Mouse (Mus musculus): ENCODE measurements around the gene Arvcf.

Gene Arvcf

DNA sequence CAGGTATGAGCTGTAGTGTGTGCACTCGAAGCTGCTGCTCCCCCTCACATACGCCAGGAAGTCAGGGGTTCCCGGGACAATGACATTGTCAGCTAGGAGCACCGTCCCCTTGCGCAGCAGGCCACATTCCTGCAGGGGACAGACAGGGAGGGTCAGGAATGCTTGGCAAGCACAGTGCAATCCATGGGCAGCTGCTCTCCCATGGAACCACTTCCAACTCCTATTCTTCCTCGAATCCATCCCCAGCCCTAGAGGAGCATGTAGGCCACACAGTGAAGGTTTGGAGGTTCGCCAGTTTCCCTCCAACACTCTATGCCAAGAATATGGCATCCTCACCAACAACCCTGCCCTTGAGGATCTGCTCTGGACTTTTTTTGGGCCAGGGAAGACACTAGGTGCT, 59.9 kb downstream of the Arvcf start:
- no peak for DNase-seq (ENCODE audit: low read depth, low spot score)

DNA sequence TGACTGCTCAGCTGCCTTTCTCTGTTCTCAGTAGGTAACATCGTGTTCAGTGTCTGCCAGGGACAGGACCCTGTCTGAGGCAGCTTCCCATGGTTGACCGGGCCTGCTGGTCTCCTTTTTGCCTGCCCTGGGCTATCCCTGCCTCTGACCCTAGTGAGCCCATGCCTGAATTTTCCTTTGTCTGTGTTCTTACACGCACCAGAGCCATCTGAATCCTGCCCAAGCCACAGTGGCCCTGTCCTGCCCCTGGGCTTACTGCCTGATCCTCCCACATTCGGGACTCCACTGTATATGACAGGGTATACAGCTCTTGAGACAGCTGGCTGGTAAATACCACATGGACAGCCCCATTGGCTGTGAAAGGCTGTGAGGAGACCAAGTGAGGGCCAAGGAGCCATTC, 61.8 kb downstream of the Arvcf start:
- DNase-seq (ENCODE audit: low read depth, low spot score) = no peak

DNA sequence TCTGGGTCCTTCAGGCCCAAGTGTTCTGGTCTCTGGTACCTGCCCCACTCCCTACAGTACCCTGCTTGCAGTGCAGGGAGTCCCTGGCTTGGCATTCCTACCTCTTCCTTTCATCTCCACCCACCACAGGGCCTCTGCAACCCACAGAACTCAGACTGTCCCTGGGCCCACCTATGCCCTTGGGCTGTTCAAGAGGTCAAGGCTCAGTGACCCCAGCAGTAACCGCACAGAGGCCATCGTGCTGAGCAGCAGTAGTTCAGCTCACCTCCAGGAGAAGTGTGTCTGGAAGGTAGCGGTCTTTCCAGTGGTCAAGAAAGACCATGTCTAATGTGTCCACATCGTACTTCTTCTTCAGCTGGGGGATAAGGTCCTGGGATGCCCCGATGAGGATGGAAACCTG, 62.4 kb downstream of the Arvcf start:
- no peak for DNase-seq (ENCODE audit: low read depth, low spot score)

DNA sequence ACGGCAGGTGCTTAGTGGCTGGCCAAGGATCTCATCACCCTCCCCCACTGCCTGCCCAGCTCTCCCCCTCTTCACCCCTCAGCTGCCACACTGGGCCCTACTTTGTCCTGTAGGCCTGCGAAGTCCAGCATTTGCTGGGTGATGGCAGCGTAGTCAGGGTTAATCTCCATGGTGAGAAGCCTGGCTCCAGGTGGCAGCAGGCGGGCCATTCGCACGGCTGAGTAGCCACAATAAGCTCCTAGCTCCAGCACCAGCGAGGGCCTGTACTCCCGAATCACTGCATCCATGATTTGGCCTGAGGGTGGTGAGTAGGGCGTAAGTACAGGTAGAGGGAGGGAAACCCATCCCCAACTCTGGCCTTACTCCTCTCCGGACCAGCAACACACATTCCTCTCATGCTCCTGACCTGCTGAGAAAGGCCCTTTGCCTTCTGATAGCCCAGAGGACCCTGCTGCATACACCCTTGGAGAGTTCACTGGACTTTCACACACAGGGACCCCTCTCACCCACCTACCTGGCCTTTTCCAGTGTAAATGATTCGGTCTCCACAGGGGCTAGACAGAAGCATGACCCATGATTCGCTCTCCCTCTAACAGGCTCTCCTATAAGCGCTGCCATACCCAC, 63.2 kb downstream of the Arvcf start:
- DNase-seq (ENCODE audit: low read depth, low spot score) = no peak

DNA sequence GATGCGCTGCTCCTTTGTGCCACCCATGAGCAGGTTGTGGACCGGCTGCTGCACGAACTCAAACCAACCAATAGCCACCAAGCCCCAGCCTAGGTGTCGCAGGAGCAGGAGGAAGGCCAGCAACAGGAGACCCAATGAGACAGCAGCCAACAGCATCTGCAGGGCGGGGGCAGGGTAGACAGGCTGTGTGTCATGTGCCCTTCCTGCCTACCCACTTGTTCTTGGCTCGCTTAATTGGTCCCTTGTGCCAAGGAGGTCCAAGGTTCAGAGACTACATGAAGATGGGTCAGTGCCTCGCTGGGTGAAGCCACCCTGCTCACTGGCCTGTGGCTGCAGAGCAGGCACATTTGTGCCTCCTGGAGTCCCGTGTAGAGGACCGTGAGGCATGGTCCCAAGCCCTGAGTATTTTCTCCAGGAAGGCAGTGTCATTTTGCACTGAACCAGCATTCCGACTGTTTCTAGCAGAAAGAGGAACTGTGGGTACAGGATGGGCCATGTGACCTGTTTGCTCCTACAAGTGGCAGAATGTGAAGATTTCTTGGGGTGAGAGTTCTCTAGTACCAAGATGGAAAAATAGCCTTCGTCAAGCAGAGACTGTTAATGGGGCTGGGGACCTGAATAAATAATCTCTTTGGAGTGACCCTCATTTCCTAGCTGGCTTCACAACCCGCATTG, 64.0 kb downstream of the Arvcf start:
- DNase-seq (ENCODE audit: low read depth, low spot score) = no peak

DNA sequence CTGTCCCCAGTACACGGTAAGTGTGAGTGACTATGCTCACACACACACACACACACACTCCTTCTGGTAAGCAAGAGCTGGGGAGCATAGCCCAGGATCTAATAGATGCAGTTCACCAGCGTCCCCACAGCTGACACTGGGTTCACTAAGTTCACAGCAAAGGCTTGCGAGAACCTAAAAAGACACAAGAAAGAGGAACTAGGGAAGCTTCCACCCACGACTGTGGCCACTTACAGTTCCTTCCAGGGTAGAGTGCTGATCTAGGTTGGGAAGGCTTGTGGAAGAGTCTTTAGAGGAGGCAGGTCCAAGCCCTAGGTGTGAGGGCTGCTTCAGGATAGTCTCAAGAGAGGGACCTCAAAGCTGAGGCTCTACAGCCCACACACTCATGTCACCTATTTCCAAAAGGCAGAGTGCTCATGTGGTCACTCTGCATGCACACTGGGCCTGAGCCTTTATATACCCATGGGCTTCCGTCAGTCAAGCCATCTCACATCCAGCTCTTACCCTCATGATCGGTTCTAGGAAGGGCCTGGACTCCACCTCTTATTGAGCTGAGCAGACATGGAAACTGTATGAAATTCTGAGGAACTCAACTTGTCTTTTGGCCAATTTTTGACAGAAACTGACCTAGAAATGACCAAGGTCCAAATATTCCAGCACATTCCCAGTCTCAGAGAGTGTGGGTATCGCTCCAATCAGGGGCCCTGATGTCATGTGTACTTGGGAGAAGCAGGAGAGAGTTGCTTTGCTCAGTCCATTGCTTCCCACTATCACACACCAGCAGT, 65.2 kb downstream of the Arvcf start:
- no peak for DNase-seq (ENCODE audit: low read depth, low spot score)

DNA sequence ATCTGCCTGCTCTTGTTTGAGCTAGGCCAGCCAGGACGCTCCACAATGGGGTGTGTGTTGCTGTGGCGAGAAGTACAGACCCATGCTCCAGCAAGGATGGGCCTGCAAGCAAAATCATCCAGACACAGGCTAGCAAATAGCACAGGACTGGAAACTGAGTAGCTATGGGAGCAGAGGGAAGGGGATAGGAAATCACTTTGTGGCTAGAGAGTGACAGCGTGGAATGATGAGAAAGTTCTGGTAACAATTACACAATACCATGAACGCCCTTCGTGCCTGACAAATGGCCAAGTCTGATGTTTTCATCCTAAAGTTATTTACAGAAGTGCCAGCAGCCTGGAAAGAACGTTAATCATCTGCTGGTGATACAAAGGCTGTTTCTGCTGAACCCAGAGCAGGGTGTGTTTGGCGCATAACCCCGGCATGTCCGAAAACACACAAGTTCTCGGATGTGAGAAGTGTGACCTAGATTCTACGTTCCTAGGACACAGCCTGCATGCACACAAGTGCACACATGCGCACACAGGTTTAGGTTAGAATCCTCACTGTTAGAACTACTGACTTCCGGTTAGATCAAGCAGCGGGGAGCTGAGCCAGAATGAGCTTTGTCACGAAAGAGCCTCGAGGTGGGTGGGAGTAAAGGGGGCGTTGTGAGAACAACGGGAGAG, 68.2 kb downstream of the Arvcf start:
- no peak for DNase-seq (ENCODE audit: low read depth, low spot score)

DNA sequence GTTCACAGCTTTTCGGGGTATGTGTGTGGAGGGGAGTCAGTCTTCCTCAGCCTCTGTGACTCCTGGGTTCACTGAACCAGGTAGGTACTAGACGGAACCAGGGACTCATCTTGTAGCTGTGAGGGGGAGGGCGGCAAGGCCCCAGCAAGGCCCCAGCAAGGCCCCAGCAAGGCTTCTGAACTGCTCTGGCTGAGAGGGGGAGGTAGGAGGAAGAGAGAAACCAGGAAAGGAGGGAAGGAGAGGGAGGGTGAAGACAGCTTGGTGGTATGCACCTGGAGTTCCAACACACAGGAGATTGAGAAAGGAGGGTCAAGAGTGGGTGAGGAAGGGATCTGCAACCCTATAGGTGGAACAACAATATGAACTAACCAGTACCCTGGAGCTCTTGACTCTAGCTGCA, 68.9 kb downstream of the Arvcf start:
- no peak for DNase-seq (ENCODE audit: low read depth, low spot score)

DNA sequence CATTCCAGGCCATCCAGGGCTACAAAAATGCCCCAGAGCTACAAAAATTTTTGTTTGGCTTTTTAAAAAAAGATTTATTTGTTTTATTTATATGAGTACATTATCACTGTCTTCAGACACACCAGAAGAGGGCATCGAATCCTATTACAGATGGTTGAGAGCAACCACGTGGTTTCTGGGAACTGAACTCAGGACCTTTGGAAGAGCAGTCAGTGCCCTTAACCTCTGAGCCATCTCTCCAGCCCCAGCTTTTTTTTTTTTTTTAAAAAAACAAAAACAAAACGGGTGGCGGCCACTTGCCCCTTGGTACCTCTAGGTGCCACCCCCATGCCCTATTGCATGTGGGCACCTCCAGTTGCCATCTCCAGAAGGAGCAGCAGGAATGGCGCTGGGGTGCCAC, 69.5 kb downstream of the Arvcf start:
- DNase-seq (ENCODE audit: low read depth, low spot score) = no peak

DNA sequence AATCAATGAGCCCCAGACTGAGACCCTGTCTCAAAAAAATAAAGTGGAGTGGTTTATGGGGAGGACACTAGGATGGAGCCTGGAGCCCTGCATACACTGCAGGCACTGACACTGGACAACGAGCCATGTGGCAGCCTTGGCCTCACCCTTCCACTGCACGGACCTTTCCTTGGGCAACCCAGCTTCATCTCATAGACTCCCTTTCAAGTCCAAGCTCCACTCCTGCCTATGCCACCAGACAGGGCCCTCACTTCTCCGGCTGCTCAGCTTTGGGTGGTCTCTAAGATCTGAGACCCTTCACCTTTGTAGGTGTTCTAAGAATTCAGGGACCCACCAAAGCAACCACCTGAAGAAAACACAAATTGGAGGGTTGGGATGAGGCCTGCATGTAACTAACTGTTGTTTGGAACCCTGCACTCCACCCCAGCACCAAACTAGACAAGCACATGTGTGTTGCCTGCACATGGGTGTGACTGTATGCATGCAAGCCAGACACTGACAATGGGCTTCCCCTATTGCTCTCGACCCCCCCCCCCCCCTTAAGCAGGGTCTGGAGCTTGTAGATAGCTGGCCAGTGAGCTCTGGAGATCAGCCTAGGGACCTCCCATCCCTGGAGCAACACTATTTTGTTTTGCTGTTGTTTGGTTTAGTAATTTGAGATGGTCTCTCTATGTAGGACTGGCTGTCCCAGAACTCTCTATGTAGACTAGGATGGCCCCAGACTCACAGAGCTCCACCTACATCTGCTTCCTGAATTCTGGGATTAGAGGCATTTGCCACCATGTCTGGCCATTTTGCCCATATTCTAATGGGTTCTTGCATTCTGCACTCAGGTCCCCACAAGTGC, 71.0 kb downstream of the Arvcf start:
- no peak for DNase-seq (ENCODE audit: low read depth, low spot score)

DNA sequence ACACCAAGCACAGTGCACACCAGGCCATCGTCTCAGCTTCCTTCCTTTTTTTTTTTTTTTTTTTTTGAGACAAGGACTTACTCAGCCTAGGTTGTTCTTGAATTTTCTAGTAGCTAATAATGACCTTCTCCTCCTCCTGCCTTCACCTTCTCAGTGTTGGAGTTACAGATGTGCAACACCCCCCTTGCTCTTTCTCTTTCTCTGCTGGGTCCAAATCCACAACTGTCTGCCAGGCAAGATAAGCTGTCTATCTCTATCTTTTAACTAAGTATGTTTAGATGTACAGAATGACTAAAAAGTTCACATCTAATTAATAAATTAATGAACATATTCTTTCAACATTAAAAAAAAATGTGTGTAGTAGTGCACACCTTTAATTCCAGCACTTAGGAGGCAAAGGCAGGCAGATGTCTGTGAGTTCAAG, 71.6 kb downstream of the Arvcf start:
- DNase-seq (ENCODE audit: low read depth, low spot score) = no peak

DNA sequence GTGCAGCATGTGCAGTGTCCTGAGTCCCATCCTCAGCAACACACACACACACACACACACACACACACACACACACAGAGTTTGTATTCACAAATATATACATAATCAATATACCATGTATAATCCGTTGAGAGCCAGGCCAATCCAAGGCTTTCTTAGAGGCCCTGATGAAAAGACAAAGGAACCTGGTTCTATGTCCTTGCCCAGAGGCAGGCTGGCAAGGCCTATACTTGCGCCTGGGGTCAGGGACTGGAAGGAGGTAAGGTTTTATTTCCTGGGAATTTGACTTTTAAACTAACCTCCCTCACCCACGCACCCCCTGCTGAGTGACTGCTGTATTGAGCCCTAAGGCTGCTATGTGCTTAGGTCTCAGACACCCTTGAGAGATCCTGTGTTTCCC, 72.6 kb downstream of the Arvcf start:
- no peak for DNase-seq (ENCODE audit: low read depth, low spot score)

DNA sequence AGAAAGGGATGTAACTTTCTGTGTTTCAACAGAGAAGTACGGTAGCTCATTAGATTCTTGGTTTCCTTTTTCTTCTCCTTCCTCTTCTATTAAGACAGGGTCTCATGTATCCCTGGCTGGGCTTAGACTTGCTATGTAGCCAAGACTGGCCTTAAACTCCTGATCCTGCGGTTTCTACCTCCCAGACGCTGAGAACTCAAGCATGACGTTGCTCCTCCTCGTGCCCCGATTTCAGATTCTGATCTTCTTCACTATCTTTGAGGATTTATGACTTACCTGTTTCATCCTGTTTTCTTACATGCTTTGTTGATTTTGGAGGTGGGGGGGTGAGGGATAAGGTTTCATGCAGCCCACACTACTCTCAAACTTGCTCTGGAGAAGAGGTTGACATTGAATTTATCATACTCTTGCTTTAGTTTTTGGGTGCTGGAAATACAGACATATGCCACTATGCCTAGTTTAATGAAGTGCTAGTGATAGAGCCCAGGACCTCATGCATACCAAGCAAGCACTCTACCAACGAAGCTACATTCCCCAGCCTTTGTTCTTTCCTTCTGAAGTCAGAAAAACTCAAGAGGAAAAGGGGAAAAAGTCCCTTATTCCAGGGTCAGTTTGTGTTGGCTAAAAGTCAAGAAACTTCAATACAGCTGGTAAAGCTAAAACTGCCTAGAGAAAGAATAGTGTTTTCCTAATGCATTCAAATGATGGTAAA, 75.4 kb downstream of the Arvcf start:
- DNase-seq (ENCODE audit: low read depth, low spot score) = no peak

DNA sequence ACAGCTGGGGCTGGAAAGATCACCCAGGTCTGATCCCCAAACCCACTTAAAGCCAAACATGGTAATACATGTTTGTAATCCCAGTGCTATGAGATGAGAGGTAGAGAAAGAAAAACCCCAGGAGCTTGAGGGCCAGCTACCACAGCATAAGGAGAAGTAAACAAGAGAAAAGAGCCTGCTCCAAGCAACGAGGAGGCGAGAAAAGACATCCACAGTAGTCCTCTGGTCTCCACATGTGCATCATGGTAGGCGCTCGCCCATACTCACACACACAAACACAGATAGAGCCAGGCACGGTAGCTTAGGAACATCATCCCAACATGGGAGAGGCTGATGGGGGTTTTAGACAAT, 75.9 kb downstream of the Arvcf start:
- DNase-seq (ENCODE audit: low read depth, low spot score) = no peak

DNA sequence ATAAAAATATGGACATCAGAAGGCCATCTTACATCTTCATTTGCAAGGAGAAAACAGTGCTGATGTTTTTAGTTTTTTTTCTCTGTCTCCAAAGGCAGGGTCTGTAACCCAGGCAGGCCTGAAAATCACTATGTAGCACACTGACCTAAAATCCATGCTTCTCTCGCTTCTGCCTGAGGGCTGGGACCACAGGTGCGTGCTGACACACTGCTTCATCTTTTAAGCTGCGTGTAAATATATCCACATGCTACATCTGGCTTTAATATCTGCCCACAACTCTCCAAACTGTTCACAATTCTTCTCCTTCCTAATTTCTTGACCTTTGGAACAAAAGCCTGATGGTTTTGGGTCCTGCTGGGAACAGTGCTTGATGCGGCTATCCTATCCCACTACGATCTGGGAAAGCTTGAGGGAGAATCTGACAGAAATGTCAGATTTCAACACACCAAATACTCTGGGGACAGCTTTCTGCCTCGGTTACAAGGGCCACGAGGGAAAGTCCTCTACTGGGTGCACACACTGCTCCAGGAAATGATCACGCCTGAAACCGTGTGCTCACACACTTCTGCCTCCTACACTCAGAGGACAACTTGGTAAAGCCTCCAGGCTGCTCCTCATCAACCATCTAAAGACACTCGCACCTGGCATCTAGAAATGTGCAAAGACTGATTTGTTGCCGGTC, 76.5 kb downstream of the Arvcf start:
- DNase-seq (ENCODE audit: low read depth, low spot score) = no peak

DNA sequence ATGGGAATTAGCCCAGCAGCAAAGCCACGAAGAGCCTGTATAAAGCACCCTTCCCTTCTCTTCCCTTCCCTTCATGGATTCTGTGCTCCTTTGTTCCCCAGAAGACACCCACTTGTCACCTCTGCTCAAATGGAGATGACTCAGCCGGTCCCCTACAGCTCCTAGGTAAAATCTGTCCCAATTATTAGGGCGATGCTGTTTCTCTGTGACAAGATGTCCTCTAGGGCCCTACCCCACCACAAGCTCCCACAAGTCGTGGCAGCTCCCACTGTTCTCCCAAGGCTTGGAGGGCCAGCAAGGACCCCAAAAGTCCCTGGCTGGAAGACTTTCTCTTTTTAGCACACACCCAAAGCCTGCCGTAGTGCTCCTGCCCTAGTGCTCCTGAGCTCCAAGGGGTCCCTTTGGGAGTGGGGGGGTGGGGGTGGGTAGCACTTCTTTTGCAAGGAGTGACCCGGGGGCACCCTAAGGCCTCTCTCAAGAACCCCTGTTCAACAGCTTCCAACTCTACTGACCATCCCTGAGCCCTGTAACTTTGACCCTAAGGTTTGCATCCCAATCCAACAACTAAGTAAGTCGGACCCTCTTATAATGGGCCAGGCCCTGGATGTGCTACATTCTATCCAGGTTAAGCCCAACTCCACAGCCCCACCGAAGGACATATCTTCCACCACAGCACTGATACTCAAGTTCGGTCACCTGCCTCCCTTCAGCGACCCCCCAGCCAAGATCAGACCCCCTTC, 77.7 kb downstream of the Arvcf start:
- no peak for DNase-seq (ENCODE audit: low read depth, low spot score)

DNA sequence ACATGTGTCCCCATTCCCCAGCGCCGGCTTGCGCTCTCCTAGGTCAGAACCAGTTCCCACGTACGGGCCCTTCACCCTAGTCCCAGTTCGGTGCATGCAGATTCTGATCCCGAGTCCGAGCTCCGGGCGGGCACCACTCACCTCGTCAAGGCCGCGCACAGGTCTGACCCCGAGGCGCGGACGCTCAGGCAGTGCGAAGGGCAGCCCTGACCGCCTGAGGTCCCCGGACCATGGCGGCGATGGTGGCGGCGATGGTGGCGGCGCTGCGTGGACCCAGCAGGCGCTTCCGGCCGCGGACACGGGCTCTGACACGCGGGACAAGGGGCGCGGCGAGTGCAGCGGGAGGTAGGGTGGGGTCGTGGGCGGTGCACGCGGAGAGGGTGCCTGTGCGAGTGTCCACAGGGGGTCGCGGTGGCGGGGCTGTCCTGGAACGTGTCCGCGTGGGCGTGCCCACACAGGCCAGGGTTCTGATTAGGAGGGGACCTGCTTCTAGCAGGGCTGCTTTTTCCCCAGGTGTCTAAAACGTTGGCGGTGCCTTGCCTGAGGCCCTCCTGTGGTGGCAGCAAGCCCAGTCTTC, 78.3 kb downstream of the Arvcf start, which contains the start of gene Txnrd2:
Gene Txnrd2, plus strand, starts transcription at position 170 of the 577 bp plus-strand sequence.
- DNase-seq (ENCODE audit: low read depth, low spot score) = peak; percentile 44

DNA sequence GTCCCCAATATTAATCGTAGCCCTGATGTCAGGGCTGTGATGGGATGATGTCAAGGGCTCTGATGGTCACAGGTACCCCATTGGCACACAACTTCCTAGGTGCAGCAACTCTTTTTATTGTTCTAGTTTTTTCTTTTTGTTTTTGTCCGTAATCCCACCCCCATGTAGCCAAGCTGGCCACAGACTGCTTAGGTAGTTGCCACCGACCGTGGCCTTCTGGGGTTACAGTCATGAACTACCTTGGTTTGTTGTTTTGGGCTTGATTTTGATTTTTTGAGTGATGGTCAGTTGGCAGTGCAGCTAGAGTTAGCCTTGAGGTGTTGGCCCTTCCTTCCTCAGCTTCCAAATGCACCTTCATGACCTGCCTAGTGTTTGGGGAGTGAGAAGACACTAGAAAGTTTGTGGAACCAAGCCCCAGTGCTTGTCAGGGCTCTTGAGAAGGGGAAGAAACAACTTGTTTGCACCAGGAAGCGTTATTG, 78.9 kb downstream of the Arvcf start, which contains the start of gene Comt:
Gene Comt, minus strand, starts transcription at position 51 of the 479 bp plus-strand sequence.
- DNase-seq (ENCODE audit: low read depth, low spot score) = no peak

DNA sequence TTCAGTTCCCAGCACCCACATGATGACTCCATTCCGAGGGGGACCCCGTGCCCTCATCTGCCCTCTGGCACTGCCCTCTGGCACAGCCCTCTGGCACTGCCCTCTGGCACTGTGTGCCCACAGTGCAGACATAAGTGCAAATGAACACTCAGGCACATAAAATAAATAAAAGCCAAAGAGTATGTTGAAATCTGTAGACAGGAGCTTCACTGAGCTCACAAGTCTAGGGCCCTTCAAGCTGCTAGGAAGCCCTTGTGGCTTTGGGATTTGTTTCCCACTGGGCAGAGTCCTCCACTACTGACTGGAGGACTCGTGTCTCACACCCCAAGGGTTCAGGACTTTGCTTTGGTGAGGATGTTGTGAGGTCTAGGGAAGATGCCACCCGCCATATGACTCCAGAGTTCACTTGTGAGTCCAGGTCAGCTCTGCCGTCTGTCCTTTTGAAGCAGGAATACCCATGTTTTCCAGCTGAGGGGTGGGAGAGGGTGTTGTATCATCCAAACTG, 80.1 kb downstream of the Arvcf start:
- no peak for DNase-seq (ENCODE audit: low read depth, low spot score)

Data from retina, adult 2 months (tissue).